Mouse (Mus musculus) cerebellum, adult 18-20 months (tissue): ENCODE measurements around the gene Gm13084.
"Not testable (repeated sequence)": the region's sequence is repeated elsewhere in the genome, so short reads cannot be mapped to it uniquely, and the experiment has no call there.

Source experiments
- DNase-seq, 2 experiments: peaks; one replicate each; pipeline ENCODE4 v3.0.0; 2021

Gm13084 gene

DNA sequence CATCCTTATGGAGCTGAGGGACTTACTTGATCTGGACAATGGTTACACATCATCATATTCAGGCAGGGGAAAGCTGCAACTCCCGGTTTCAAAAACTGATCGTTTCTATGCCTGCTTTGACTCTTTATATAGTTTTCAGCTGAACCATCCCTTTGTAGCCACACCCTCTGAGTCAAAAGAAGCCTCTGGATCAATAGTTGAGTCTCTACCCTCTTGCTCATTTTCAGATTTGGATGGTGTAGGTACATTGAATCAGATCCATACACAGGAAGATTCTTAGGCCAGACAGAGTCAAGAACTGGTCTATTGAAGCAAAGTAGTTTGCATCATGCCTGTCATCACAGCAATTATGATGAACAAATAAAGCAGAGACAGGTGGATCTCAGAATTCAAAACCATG lies at the start of gene Gm13084:
Gene Gm13084, minus strand, starts transcription at position 101 of the 400 bp plus-strand sequence.
- DNase-seq = no peak

DNA sequence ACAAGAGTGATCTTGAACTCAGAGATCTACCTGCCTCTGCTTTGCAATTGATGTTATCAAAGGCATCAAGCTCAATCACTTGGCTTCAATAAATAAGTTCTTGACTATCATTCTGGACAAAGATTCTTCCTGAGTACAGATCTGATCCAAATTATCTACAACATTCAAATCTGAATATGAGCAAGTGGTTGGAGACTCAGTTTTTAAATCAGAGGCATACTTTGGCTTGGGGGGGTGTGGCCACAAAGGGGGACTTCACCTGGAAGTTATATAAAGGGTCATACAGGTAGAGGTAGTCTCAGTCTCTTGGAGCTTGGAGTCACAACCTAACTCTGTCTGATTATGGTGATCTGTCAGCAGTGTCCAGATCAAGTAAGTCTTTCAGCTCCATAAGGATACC lies 30.3 kb upstream of the Gm13084 start, which contains the start of gene Gm13103:
Gene Gm13103, plus strand, starts transcription at position 301 of the 400 bp plus-strand sequence.
- not testable (repeated sequence) for DNase-seq

DNA sequence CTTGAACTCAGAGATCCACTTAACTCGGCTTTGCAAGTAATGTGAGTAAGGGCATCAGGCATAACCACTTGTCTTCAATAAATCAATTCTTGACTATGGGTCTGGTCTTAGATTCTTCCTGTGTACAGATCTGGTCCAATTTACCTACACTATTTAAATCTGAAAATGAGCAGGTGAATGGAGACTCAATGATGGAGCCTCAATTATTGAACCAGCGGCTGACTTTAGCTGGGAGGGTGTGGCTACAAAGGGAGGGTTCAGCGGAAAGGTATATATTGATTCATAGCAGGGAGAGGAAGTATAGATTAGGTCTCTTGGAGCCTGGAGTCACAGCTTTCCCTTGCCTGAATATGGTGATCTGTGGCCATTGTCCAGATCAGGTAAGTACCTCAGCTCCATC lies 26.8 kb downstream of the Gm13084 start, which contains the start of gene Gm13023:
Gene Gm13023, plus strand, starts transcription at position 301 of the 400 bp plus-strand sequence.
- DNase-seq = not testable (repeated sequence)
